In the genomic region with DNA sequence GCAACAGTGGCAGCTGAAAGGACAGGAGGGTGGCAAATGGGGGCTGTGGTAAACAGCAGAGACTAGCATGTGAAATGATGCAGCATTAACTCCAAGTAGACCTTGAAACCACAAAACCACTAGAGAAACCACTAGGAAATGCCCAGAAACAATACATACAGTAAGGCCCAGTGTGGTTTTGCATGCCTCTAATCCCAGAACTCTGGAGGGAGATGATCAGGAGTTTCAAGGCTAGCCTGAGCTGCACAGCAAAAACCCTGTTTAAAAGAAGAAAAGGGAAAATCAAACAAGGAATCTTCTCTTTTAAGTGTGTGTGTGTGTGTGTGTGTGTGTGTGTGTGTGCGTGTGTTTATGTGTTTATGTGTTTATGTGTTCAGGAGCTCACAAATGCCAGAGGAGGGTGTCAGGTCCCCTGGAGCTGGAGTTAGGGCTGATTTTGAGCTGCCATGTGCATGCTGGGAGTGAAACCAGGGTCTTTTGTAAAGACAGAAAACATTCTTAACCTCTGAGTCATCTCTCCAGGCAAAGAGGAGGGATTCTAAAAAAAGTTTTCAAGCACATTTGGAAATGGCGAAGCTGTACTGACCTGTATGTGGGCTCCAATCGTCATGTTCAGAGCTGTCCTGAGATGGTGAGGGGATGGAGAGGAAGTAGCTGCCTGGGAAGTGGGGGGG, we compare ENCODE assay signal across 12 mouse cellular contexts. TPM values are rescaled to one million over a fixed set of nuclear protein-coding genes. Genes with fewer than 3 reads are reported as not detected.
A peak's percentile ranks its signal among the peaks of the same experiment; 100 is the strongest.
DNase-seq lines count a peak whose midpoint lies in the region; ATAC-seq and TF ChIP-seq lines count a peak whose summit lies in the region.
"Had no signal": no experiment of that assay in that cellular context is flagged by ENCODE, and none has a peak within 500 bp of the region (broad histone marks: within the 10 kb centered on the region; RNA-seq: fewer than 3 reads in every experiment).

No protein-coding gene starts in this region.

- no peak for DNase-seq in heart, postnatal 25 days (ENCODE audit: low spot score)
- DNase-seq in 3134 (ENCODE audit: extremely low read depth, insufficient read length, low spot score): peak; percentile 80
- DNase-seq in MEL (ENCODE audit: low read depth, low spot score): peak; percentile 29
- no peak for DNase-seq in urinary bladder, postnatal 36 days (ENCODE audit: low spot score in 2 of 2)
- DNase-seq: cerebellum, adult 9-11 months; midbrain, embryonic 14.5 days had no signal

- no peak for TF ChIP-seq POLR2A in MEL (IDR thresholded peaks at IDR 0.05; ENCODE audit: control insufficient read depth in 1 of 2, insufficient read depth in 1 of 2, low read depth in 1 of 2, low read length in 2 of 2, poor library complexity in 1 of 2)

- 0 out of 2 replicates have a peak, but pooled peaks have one; percentile 22 for ATAC-seq in heart, embryonic 14.5 days (ENCODE audit: insufficient number of reproducible peaks, insufficient read depth, low FRiP score, low read depth)
- ATAC-seq in embryonic facial prominence, embryonic 15.5 days (ENCODE audit: insufficient number of reproducible peaks, low FRiP score, low TSS enrichment, low read depth): no peak
- no peak for ATAC-seq in megakaryocyte progenitor cell, adult 5-6 weeks (replicated peaks; ENCODE audit: poor library complexity)
- ATAC-seq: intestine, postnatal 0 days had no signal

- H3K27me3 ChIP-seq in heart, embryonic 14.5 days (ENCODE audit: control insufficient read depth, insufficient read depth, low read length): no peaks in the 10 kb centered on the region
- H3K27me3 ChIP-seq in MEL (ENCODE audit: control insufficient read depth in 1 of 2, insufficient read depth in 2 of 2, low read length in 2 of 2): no peaks in the 10 kb centered on the region
- H3K27me3 ChIP-seq in embryonic facial prominence, embryonic 15.5 days: no peaks in the 10 kb centered on the region
- H3K27me3 ChIP-seq: neural tube, embryonic 13.5 days had no signal

- 0 out of 2 replicates have a peak, but pooled peaks cover 3% of the 10 kb centered on the region for H3K9me3 ChIP-seq in heart, embryonic 14.5 days (ENCODE audit: control insufficient read depth, low read length)
- H3K9me3 ChIP-seq in MEL (replicated peaks; ENCODE audit: insufficient read depth, low read length): no peaks in the 10 kb centered on the region
- no peaks in the 10 kb centered on the region for H3K9me3 ChIP-seq in embryonic facial prominence, embryonic 15.5 days (replicated peaks)
- H3K9me3 ChIP-seq: neural tube, embryonic 13.5 days had no signal

- no peak overlapping the region for H3K4me2 ChIP-seq in heart, embryonic 14.5 days (ENCODE audit: low read length)
- H3K4me2 ChIP-seq in embryonic facial prominence, embryonic 15.5 days (replicated peaks): no peak overlapping the region
- H3K4me2 ChIP-seq: neural tube, embryonic 13.5 days had no signal

- TF ChIP-seq EP300 in MEL (IDR thresholded peaks at IDR 0.05; ENCODE audit: low read depth in 1 of 2, low read length in 2 of 2): 0 out of 4 replicates have a peak, but pooled peaks of 1 of the 2 experiments have one; percentile 8

- no peak for TF ChIP-seq RAD21 in MEL (IDR thresholded peaks at IDR 0.05; ENCODE audit: low read depth, low read length)

- 22% methylated on average over 3 of the region's 3 CpGs for WGBS in heart, embryonic 14.5 days
- 33% methylated on average over 3 of the region's 3 CpGs for WGBS in embryonic facial prominence, embryonic 15.5 days

- H3K4me3 ChIP-seq in heart, embryonic 14.5 days (ENCODE audit: control insufficient read depth in 1 of 2, insufficient read depth in 1 of 2, low read depth in 1 of 2, low read length in 2 of 2): no peak overlapping the region
- H3K4me3 ChIP-seq in MEL (ENCODE audit: control insufficient read depth in 1 of 2, insufficient read depth in 1 of 2, low read depth in 2 of 2, low read length in 2 of 2): no peak overlapping the region
- no peak overlapping the region for H3K4me3 ChIP-seq in embryonic facial prominence, embryonic 15.5 days (replicated peaks)
- H3K4me3 ChIP-seq: erythroblast, embryonic 14.5 days; neural tube, embryonic 13.5 days had no signal

- no peak for TF ChIP-seq CTCF in MEL (IDR thresholded peaks at IDR 0.05 in 2 of 3, conservative IDR thresholded peaks at IDR 0.05 in 1 of 3; ENCODE audit: control insufficient read depth in 1 of 3, insufficient read depth in 1 of 3, low read depth in 2 of 3, low read length in 3 of 3, poor library complexity in 1 of 3, severe bottlenecking in 1 of 3)

- H3K79me2 ChIP-seq in MEL (ENCODE audit: control insufficient read depth, insufficient read depth, low read length, poor library complexity): no peaks in the 10 kb centered on the region

- no peak overlapping the region for H3K9ac ChIP-seq in heart, embryonic 14.5 days (ENCODE audit: low read length)
- no peak overlapping the region for H3K9ac ChIP-seq in MEL (ENCODE audit: control insufficient read depth, low read depth, low read length, poor library complexity, severe bottlenecking)
- no peak overlapping the region for H3K9ac ChIP-seq in embryonic facial prominence, embryonic 15.5 days
- H3K9ac ChIP-seq: neural tube, embryonic 13.5 days had no signal

- H3K4me1 ChIP-seq in heart, embryonic 14.5 days (ENCODE audit: control insufficient read depth in 2 of 2, insufficient read depth in 2 of 2, low read length in 2 of 2): peaks cover 29 to 37% of the 10 kb centered on the region in 2 experiments
- H3K4me1 ChIP-seq in MEL (ENCODE audit: control insufficient read depth in 1 of 2, insufficient read depth in 2 of 2, low read length in 2 of 2): peaks cover 9 to 26% of the 10 kb centered on the region in 2 experiments; a peak in 2 of 4 replicates
- H3K4me1 ChIP-seq in embryonic facial prominence, embryonic 15.5 days: peaks cover 44% of the 10 kb centered on the region

- H3K27ac ChIP-seq in heart, embryonic 14.5 days (replicated peaks in 1 of 2; ENCODE audit: control insufficient read depth in 1 of 2, insufficient read depth in 1 of 2, low read depth in 2 of 2, low read length in 2 of 2): peak overlapping the region; percentile 70
- H3K27ac ChIP-seq in MEL (ENCODE audit: control insufficient read depth, low read depth, low read length): no peak overlapping the region
- H3K27ac ChIP-seq in embryonic facial prominence, embryonic 15.5 days (replicated peaks): peak overlapping the region; percentile 55
- H3K27ac ChIP-seq: neural tube, embryonic 13.5 days had no signal

- intact Hi-C loops in heart, postnatal 25 days (cut with DNase I): no loop called here

- H3K36me3 ChIP-seq in heart, embryonic 14.5 days (ENCODE audit: control insufficient read depth, insufficient read depth, low read length): no peaks in the 10 kb centered on the region
- peaks cover 0 to 19% of the 10 kb centered on the region in 2 experiments; a peak in 2 of 4 replicates for H3K36me3 ChIP-seq in MEL (ENCODE audit: control insufficient read depth in 1 of 2, insufficient read depth in 2 of 2, low read length in 2 of 2)
- H3K36me3 ChIP-seq in embryonic facial prominence, embryonic 15.5 days: no peaks in the 10 kb centered on the region
- H3K36me3 ChIP-seq: neural tube, embryonic 13.5 days had no signal

TF ChIP-seq in MEL, 35 proteins besides CTCF, POLR2A, EP300 and RAD21:
- TF ChIP-seq UBTF (IDR thresholded peaks at IDR 0.05; ENCODE audit: borderline replicate concordance, insufficient read depth, low read depth, low read length) (no peak), ETS1 (IDR thresholded peaks at IDR 0.05; ENCODE audit: low read depth, low read length) (0 out of 2 replicates have a peak, but pooled peaks have one; percentile 7), USF1 (IDR thresholded peaks at IDR 0.05; ENCODE audit: low read depth, low read length) (no peak), SIN3A (IDR thresholded peaks at IDR 0.05; ENCODE audit: low read length) (no peak), RCOR1 (IDR thresholded peaks at IDR 0.05; ENCODE audit: low read depth, low read length) (no peak), GABPA (IDR thresholded peaks at IDR 0.05; ENCODE audit: low read depth, low read length) (no peak)

RNA-seq across cellular contexts. Expression of gene Ksr1, which starts 50.1 kb away (rescaled TPM):
- polyA plus RNA-seq in heart, embryonic 14.5 days (2014; fragmentation: Nextera tagmentation; extraction: Ambion mirVana): 4.3 and 5.8 TPM in 2 replicates
- total RNA-seq in heart, postnatal 25 days (2021): 1 to 10 TPM; 7.3 TPM
- 9.7 and 10.5 TPM in 2 replicates for total RNA-seq in MEL (2012; rRNA removed)
- polyA plus RNA-seq in MEL (2012; ENCODE audit: insufficient read depth in 1 of 2, insufficient read length in 2 of 2, low read depth in 1 of 2, low replicate concordance in 2 of 2, missing spikeins in 1 of 2): 10 to 100 TPM in 1 of 2 experiments, not detected in 1; 18.4 TPM
- 5.6 and 5.8 TPM in 2 replicates for polyA plus RNA-seq in embryonic facial prominence, embryonic 15.5 days (2015; fragmentation: Nextera tagmentation; extraction: Ambion mirVana)
- total RNA-seq in megakaryocyte progenitor cell, adult 5-6 weeks (2015): 7.1 and 8.7 TPM in 2 replicates
- 6.0 and 7.2 TPM in 2 replicates for total RNA-seq in megakaryocyte progenitor cell, adult 5-6 weeks (2017)

RNA-seq across cellular contexts. Expression of gene Wsb1, which starts 58.1 kb away (rescaled TPM):
- polyA plus RNA-seq in heart, embryonic 14.5 days (2014; fragmentation: Nextera tagmentation; extraction: Ambion mirVana): 168 and 169 TPM in 2 replicates
- total RNA-seq in heart, postnatal 25 days (2021): 10 to 100 TPM; 13.4 to 17.8 TPM
- total RNA-seq in MEL (2012; rRNA removed): 48.8 and 56.2 TPM in 2 replicates
- 10 to 100 TPM; 57.0 to 90.9 TPM for polyA plus RNA-seq in MEL (2012; ENCODE audit: insufficient read depth in 1 of 2, insufficient read length in 2 of 2, low read depth in 1 of 2, low replicate concordance in 2 of 2, missing spikeins in 1 of 2)
- 208 and 233 TPM in 2 replicates for polyA plus RNA-seq in embryonic facial prominence, embryonic 15.5 days (2015; fragmentation: Nextera tagmentation; extraction: Ambion mirVana)
- 216 and 218 TPM in 2 replicates for total RNA-seq in megakaryocyte progenitor cell, adult 5-6 weeks (2015)
- 129 and 141 TPM in 2 replicates for total RNA-seq in megakaryocyte progenitor cell, adult 5-6 weeks (2017)

Comparison
In these comparisons a context has a peak if more than half of its experiments do, and no peak if none do; other contexts are left out.
1. DNase-seq: peak in 3134 (single experiment) and MEL (single experiment); none in heart, postnatal 25 days (single experiment) and urinary bladder, postnatal 36 days (0 of 2).